Mouse (Mus musculus): ENCODE measurements around the gene Lztfl1. TPM values are rescaled to one million over a fixed set of nuclear protein-coding genes. Genes with fewer than 3 reads are reported as not detected.
"Not testable (repeated sequence)": the region's sequence is repeated elsewhere in the genome, so short reads cannot be mapped to it uniquely, and the experiment has no call there.

Lztfl1 gene
- total RNA-seq (2022): 10 to 100 TPM; 57.7 to 69.4 (median 64.5) TPM

DNA sequence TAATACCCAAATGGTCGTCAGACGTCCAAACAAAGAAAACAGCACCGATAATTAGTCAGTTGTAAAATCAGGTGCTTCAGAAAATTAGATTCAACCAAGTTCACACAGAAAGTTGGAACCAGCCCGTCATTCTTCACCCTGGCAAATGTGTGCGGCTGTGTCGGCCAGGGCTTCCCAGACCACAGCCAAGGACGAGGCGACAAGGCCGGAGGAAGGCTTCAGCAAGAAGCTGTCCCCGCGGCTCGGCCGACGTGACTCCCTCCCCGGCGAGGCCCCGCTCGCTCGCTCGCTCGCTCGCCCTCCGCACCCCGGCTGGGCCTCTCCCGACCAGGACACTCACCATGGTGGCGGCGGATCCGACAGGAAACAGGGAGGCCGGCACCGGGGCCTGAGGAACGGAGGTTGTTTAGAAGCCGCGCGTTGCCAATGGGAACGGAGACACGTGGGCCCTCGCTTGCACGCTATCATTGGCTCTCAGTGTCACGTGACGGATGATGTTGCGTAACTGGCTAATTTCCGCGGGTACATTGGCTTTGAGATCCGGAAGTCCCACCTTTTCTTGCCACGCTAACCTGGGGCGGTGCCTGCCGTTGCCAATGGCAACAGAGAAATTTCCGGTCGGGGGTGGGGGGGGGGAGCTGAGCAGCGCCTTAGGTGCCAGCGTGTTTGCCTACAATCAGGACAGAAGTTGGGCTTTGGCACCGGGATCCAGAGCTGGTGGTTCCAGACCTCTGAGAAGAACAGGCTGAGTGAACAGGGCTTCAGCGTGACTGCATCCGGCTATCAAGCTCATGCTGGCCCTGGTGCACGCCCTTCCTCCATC, at the start of gene Lztfl1:
Gene Lztfl1 (minus strand): TSS at position 512 of the 823 bp plus-strand sequence.
- peak; percentile 86 to 97 for DNase-seq (ENCODE audit: low spot score in 2 of 2)

DNA sequence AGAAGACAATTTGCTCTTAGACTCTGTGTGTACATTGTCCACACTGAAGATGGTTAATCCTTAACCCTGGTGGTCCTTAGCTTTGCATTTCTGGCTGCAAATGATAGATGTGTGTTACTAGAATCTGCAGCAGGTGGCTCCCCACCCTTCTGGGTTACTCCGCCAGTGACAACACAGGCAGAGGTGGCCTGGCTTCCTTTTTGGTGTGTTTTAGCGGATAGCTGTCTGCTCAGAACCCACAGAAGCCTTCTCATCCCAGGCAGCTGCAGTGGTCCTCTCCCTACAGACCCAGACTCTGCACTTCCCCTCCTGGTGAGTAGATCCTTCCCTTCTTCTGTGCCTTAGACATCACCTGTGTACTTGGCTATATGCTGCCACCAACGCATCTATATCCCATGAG, 49.5 kb upstream of the Lztfl1 start:
- no peak for DNase-seq (ENCODE audit: low spot score in 2 of 2)

DNA sequence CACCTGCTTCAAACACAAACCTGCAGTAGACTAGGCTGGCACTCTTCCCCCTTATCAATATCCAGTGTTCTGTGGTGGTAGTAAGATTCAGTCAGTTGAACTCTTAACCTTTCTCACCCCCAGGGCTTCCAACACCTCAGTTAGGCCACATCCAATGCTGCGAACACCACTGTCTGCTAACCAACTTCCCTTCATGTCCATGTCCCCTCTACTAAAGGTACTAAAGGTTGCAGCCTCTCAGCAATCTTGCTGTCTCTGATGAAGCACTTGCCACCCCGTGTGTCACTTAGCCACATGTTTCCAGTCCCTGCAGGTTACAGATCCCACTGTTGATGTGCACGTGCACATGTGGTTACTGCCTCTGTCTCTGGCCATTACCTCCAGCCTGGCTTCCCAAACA, 46.3 kb upstream of the Lztfl1 start:
- DNase-seq (ENCODE audit: low spot score in 2 of 2): no peak

DNA sequence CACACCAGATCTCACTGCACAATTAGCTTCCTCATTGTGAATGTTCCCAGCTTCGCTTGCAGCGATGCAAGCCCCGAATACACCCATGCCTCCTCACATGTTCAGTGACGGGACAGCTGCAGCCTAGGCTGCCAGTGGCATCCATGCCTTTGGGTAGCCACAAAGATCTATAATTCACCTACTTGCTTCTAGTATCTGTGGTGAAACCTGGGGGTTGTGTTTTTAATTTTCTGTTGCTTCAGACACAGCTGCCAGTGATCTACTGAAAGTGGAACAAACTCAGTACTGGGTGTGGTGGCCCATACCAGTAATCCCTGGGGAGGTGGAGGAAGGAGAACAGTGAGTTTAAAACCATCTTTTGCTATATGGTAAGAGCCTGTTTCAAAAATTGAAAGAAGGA, 45.4 kb upstream of the Lztfl1 start:
- no peak for DNase-seq (ENCODE audit: low spot score in 2 of 2)

DNA sequence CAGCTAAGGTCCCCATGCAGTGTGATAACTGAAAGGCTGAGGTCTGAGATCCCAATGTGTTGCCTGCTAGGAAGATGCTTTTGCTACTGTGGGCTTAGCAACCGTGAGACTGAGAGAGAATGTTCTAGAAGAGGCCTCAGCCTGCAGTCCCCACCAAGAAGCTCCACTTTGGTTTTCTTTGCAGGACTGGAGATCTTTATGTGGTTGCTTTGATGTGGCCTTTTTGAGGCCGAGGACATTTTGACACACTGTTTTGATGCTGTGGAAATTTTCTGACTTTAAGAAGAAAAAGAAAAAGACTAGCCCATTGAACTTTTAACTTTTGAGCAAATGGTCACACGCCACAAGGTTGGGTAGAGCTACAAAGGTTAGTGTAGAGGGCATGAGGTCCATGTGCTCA, 43.3 kb upstream of the Lztfl1 start:
- no peak for DNase-seq (ENCODE audit: low spot score in 2 of 2)

DNA sequence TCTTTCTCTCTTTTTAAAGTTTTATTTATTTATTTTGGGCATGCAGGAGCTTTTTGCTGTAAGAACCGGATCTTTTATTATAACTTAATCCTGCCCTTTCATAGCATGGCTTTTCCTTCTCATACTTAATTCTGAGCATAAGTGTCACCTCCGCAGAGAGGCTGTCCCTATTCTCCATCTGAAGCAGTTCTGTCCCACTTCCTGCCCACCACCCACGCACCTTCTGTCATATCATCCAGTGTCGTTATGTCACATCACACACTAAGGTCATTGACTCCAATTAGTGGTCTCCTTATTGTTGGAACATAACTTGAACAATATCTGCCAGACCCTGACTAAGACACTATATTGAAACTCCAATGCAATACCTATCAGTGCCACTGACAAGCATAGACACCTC, 41.1 kb upstream of the Lztfl1 start:
- no peak for DNase-seq (ENCODE audit: low spot score in 2 of 2)

DNA sequence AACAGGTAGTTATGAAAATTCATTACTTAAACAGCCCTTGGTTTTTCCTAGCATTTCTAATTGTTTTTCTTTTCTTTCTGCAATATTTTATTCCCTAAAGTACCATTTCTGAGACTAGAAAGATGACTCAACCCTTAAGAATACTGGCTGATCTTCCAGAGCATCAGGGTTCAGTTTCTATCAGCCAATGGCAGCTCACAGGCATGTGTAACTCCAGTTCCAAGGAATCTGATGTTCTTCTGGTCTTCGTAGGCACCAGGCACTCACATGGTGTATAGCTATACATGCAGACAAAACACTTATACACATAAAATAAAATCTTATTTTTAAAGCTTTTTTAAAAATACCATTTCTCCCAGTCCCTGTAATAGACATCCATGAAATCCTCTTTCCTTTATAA, 40.7 kb upstream of the Lztfl1 start:
- no peak for DNase-seq (ENCODE audit: low spot score in 2 of 2)

DNA sequence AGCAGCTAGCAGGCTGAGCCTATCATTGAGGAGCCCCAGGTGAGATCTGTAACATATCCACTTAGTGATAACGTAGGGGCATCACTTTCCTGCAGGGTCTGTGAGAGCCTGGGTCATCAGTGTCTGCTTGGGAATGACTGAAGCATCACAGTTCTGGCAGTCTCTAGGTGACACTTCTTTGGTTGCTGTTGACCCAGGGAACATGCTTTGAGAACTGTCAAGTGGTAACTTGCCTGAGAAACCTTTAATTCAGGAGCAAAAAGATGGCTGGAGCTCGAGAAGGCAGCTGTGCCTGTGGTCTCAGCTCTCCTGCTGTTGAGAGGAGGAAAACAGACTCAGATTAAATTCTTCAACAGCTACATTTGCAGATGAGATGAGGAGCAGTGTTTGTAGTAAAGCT, 39.8 kb upstream of the Lztfl1 start:
- no peak for DNase-seq (ENCODE audit: low spot score in 2 of 2)

DNA sequence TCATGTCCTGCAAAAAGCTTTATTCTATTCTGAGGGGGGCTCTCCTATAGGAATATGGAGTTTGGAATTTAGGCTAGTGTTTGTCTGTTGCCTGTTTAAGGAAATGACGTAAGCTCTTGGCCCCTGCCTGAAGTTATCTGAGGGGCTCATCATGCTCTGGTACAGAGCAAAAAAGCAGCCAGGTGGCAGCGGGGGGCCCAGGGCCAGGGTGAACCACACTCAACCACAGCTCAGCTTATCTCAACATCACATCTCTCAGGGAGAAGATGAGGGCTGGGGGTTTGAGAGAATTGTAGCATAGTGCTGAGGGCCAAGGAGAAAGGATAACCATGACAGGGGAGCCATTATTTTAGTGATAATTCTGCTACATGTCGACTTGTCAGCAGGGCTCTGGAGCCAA, 39.3 kb upstream of the Lztfl1 start:
- DNase-seq (ENCODE audit: low spot score in 2 of 2): no peak

DNA sequence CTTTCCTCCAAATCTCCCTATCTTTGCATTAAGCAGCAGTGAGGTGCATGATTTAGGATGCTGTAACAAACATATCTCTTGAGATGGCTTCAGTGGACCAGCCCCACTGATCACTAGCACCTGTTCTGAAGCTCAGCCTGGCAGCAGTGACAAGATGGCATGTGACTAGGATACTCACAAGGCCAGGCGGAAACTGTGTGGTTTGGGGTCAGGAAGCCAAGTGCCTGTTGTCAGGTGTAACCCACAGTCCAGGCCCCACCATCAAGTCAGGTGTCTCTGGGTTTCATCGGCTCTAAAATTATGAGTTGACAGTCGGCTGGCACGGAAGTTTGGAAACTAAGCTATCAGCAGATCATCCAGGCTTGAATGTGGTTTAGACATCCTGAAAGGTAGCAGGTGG, 36.8 kb upstream of the Lztfl1 start:
- no peak for DNase-seq (ENCODE audit: low spot score in 2 of 2)

DNA sequence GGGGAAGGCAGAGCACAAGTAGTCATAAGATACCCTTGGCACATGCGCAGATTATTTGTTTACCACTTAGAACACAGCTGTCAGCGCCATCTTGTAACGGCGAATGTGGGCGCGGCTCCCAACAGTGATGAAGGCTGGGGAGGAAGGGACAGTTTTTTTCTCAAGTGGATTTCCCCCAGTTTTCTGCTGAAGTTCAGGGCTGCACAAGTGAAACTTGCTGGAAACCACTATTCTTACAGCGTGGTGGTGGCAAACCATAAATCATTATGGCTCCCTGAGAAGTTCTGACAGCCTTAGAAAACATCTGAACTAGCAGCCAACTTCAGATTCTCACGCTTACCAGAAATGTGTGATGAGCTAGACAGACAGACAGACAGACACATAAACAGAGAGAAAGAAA, 32.2 kb upstream of the Lztfl1 start:
- not testable (repeated sequence) for DNase-seq (ENCODE audit: low spot score in 2 of 2)

DNA sequence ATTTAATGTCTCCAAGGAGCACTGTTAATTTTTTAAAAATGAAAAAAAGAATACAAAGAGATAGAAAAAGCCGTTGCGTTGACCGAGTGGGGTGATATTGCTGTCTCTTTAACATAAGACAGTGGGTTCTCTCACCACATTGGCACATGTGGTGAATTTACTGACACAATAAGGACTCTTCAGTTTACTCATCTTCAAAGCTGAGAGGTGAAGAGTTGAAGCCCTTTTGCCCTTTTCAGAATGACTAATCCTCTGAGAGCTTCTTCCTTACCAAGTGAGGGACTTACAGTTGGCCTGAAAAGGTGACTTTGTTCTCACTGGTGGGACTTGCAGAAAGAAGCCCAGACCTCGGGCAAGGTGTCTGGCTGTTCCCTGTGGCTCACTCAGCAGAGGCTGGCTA, 23.3 kb upstream of the Lztfl1 start:
- DNase-seq (ENCODE audit: low spot score in 2 of 2): no peak

DNA sequence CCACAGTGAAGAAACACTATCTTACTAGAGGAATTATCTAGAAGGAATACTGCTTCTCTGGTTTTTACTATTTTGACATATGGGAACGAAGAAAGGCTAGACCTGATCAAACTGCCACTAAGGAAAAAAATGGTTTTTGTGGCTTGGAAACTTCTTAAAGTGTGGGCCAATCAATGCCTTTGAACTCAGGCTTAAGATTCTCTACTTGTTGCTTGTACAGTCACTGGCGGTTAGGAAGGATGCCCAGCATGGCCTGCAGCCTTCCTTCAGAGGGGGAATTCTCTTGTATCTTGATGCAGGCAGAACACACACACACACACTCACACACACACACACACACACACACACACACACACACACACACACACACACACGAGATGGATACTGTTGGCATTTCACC, 16.6 kb upstream of the Lztfl1 start:
- DNase-seq (ENCODE audit: low spot score in 2 of 2): no peak

DNA sequence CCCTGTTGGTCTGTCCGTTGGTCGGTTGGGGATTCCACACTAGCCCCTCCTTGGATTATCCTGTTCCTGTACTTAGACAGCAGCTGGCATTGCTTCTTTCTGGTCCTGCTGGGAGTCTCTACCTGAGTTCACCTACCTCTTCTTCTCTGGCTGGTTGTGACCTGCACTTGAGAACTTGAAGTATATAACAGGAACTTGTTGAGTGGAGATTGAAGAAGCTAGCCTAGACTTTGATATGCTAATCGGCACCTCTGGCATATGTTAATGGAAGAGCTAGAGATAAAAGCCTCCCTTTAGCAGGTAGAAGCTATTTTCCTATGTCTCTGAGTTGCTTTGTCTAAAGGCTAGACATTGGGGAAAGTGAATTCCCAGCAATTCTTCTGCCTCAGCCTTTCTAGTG, 13.8 kb upstream of the Lztfl1 start:
- no peak for DNase-seq (ENCODE audit: low spot score in 2 of 2)

DNA sequence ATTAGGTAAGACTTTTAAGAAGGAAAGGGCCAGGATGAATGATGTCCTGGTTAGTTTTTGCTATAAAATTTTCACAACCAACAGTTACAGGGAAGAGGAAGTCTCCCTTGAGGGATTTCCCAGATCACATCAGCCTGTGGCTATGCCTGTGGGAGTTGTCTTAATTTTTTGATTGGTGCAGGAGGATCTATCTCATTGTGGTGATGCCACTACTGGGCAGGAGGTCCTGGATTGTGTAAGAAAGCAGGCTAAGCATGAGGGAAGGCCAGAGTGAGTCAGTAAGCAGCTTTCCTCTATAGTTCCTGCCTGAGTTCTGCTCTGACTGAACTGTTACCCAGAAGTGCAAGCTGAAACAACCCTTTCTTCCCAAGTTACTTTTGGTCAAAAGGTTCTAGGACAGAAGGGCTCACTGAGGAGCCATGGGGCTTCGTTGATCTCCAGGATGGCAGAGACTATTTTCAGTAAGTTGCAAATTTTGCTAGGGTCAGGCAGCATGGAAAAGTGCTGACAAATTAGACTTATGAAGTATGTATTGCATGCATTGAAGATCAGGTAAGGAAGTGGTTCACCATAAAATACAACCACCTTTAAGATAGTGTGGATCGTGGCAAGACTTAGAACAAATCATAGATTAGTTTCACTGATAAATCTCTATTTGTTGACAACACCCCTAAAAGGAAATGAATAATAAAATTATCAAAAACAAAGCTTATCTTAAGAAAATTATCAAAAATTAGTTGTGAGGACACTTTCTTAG, 5.4 kb upstream of the Lztfl1 start:
- no peak for DNase-seq (ENCODE audit: low spot score in 2 of 2)

DNA sequence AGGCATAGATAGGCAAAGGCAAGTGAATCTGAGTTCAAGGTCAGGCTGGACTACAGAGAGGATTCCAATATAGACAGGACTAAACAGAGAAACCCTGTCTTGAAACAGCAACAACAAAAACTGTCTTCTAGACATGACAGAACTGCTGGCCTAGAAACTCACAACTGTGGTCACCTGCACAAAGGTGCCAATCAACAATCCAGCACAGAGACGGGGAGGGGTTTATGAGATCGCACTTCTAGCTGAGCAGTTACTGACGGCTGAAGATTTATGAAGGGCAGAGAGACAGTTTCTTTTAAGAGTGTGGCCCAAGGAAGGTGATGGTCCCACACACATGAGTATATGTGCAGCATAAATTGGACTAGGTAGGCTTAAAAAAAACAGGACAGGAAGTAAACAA, 1.2 kb downstream of the Lztfl1 start:
- DNase-seq (ENCODE audit: low spot score in 2 of 2): no peak

DNA sequence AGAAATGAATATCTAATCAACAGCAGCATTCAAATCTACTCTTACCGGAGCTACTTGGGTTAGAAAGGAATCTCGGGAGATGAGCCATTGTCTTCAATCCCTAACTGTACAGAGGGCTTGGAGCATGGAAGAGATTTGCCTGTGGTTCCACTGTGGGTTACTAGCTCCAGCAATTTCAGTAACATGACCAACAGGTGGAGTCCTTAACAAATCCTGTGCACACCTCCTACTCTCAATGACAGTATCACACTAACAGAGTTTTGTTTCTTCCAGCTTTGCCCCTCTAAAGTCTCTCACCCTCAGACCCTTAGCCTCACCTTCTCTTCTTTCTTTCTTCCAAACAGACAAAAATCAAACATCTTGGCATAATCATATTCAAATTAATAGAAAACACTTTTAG, 4.4 kb downstream of the Lztfl1 start:
- DNase-seq (ENCODE audit: low spot score in 2 of 2): no peak

DNA sequence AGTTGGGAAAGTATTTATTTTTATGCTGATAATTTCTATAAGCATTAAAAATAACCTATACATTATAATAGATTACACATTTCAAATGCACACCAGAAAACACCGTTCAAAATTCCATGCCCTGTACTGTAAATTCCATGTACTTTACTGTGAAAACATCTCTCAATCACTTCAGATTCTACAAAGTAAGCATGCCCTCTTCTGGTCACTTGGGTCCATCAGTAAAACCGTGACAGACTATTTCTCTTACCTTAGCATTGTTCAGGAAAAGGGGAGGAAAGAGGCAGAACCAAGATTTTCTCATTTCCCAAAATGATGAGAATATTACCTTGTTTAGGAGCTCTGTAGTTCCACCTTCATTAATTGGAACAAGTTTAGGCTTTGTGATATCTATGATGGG, 8.3 kb downstream of the Lztfl1 start:
- no peak for DNase-seq (ENCODE audit: low spot score in 2 of 2)

DNA sequence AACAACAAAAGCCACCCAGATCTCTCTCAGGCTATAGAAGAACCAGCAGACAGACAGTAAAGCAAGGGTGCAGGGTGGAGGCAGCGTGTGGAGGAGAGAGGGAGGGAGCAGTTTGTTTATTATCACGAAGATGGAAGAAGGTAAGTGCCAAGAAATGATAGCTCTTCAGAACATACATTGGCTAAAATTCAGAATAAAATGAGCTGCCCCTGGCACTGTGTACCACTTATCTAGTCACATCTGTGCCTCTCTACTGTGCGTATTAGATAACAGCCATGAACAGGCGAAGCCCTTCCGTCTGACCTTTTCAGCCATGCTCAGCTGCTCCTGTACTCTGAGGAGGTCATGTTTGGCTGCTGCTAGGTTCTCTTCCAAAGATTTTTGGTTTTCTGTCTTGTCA, 15.7 kb downstream of the Lztfl1 start:
- no peak for DNase-seq (ENCODE audit: low spot score in 2 of 2)

DNA sequence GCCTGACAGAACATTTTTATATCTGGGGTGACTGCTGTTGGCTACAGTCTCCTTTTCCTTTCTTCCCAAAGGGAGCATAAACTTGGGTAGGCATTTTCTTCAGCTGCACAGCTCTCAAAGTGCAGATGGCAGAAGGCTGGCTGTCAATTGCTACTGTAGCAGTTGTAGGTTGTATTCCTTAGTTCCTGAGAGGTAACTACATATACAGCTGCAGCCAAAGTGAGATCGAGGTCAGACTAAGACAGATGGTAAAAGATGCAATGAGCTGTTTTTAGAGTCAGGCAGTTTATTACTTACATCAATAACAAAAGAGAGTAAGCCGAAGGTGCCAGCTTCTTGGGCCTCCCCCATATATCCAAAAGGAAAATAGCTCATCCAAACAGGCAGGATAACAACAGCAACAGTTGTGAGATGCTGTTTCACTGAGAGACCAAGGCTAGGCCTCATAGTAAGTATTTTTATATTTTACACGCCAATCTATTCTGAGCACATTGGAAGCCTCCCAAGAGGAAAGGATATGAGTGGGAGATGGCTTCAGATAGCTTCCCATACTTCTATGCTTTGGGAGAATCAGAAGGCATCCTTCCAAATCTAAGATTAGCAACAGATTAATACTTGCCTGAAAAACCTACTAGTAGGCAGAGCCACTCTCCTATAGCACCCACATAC, 21.7 kb downstream of the Lztfl1 start:
- DNase-seq (ENCODE audit: low spot score in 2 of 2): peak in 1 of 2 experiments; percentile 20

DNA sequence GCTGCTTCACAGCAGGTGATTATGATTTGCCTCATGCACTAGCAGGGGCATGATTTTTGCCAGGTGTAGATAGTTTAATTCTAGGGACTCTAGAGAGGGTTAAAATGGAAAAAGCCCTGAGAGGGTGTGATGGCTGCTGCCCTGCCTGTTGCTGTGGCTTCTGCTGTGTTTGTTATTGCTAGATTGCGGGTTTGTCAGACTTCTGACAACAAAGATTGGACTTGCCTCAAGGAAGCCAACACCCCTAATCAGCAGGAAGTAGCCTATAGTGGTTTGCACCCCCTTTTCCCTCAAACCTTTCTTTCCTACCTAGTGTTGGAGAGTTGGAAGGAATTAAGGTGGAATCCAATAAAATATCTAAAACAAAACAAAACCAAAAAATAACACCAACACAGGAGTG, 29.3 kb downstream of the Lztfl1 start:
- DNase-seq (ENCODE audit: low spot score in 2 of 2): no peak

DNA sequence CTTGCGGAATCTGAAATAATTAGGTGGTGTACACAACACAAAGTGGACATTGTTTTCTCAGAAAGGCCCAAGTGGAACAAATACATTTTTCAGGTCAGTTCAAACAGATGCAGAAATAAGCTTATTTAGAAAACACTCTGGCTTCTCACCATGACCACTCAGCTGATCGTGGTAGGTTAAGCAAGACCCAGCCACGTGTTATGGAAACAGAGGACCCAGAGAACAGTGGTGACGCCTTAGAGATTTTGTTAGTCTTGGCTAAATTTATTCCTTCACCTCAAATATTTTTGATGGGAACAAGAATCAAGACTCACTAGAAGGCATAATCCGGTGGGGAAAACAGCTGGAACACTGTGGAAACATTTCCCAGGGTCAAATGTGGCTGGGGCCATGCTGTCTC, 31.3 kb downstream of the Lztfl1 start:
- no peak for DNase-seq (ENCODE audit: low spot score in 2 of 2)
